Mouse (Mus musculus): ENCODE results near the gene Vwa3b. TPM values are rescaled to one million over a fixed set of nuclear protein-coding genes. Genes with fewer than 3 reads are reported as not detected.

Vwa3b gene
- polyA plus RNA-seq, 1 experiment from 2014 or later: 0.11 TPM

DNA sequence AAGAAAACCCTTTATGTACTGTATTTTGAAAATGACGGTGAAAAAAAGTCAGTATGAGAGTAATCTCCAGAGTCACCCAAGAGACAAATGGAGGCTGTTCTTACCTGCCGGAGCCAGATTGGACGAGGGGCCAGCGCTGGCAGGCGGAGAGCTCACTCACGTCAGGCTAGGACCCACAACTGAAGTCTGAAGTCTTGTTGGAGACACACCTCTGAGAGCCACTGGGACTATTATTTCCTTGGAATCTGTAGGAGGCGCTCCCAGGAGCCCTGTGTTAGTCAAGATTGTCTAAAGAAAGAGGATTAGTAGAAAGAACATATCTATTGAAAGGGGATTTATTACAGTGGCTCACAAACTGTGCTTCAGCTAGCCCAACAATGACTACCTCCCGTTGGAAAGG lies 16.4 kb downstream of the Vwa3b start:
- no peak overlapping the region for H3K9ac ChIP-seq (ENCODE audit: low read length)
- H3K27ac ChIP-seq (ENCODE audit: low read length): no peak overlapping the region
- no peak for ATAC-seq (replicated peaks; ENCODE audit: extremely low read depth, insufficient read depth, low FRiP score)
- no peak overlapping the region for H3K4me2 ChIP-seq (ENCODE audit: low read depth, low read length)
- no peaks in the 10 kb centered on the region for H3K36me3 ChIP-seq (ENCODE audit: control insufficient read depth, insufficient read depth)
- no peak overlapping the region for H3K4me3 ChIP-seq (ENCODE audit: low read length)
- H3K27me3 ChIP-seq (ENCODE audit: control insufficient read depth, insufficient read depth, low read length): no peaks in the 10 kb centered on the region
- no peaks in the 10 kb centered on the region for H3K4me1 ChIP-seq (ENCODE audit: control insufficient read depth, insufficient read depth, low read length)
- H3K9me3 ChIP-seq (replicated peaks; ENCODE audit: control insufficient read depth, low read length): peaks cover 6% of the 10 kb centered on the region
- 83% methylated on average over 8 of the region's 8 CpGs for WGBS

DNA sequence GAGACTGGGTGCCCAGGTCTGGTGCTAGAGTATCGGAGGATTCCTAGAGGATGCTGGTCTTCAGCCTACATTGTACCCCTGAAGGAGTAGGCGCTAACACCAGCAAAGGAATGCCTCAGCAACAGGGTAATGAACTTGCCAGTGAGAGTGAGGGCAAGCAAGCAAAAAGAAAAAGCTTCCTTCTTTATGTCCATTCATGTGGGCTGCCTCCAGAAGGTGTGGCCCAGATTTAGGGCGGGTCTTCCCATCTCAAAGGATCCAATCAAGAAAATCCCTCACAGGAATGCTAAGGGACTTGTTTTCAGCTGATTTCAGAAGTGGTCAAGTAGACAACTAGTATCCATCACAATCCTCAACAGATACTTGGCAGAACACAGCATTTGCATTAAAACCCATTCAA lies 16.8 kb downstream of the Vwa3b start:
- Histone ChIP-seq H3K9me3 (replicated peaks; ENCODE audit: control insufficient read depth, low read length) (peaks cover 9% of the 10 kb centered on the region), H3K4me3 (ENCODE audit: low read length) (no peak overlapping the region), H3K9ac (ENCODE audit: low read length) (no peak overlapping the region), H3K4me2 (ENCODE audit: low read depth, low read length) (no peak overlapping the region), H3K27me3 (ENCODE audit: control insufficient read depth, insufficient read depth, low read length) (no peaks in the 10 kb centered on the region), H3K27ac (ENCODE audit: low read length) (no peak overlapping the region), H3K36me3 (ENCODE audit: control insufficient read depth, insufficient read depth) (no peaks in the 10 kb centered on the region), H3K4me1 (ENCODE audit: control insufficient read depth, insufficient read depth, low read length) (no peaks in the 10 kb centered on the region)
- WGBS: 88% methylated on average over 3 of the region's 3 CpGs
- no peak for ATAC-seq (replicated peaks; ENCODE audit: extremely low read depth, insufficient read depth, low FRiP score)

DNA sequence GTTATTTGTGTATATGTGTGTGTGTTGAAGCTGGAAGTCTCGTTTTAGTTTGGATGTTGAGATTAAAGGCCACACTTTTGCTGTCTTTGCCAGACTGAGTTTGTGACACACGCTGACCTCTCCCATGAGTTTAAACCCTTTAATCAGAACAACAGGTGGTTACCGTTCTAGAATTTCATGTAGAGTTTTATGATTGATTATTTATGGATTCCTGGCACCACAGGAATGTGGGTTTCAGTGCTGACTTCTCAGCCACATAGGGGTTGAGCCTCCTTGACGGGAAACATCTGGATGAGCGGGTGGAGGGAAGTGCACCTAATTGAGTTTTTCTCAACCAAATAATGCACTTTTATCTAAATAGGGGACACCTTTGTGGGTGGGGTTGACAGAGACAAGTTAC lies 19.1 kb downstream of the Vwa3b start:
- Histone ChIP-seq H3K4me1 (ENCODE audit: control insufficient read depth, insufficient read depth, low read length) (no peaks in the 10 kb centered on the region), H3K36me3 (ENCODE audit: control insufficient read depth, insufficient read depth) (no peaks in the 10 kb centered on the region), H3K27ac (ENCODE audit: low read length) (no peak overlapping the region), H3K9me3 (replicated peaks; ENCODE audit: control insufficient read depth, low read length) (peaks cover 9% of the 10 kb centered on the region), H3K27me3 (ENCODE audit: control insufficient read depth, insufficient read depth, low read length) (no peaks in the 10 kb centered on the region), H3K9ac (ENCODE audit: low read length) (no peak overlapping the region), H3K4me2 (ENCODE audit: low read depth, low read length) (no peak overlapping the region), H3K4me3 (ENCODE audit: low read length) (no peak overlapping the region)
- no peak for ATAC-seq (replicated peaks; ENCODE audit: extremely low read depth, insufficient read depth, low FRiP score)
- WGBS: 70% methylated on average over 5 of the region's 5 CpGs

DNA sequence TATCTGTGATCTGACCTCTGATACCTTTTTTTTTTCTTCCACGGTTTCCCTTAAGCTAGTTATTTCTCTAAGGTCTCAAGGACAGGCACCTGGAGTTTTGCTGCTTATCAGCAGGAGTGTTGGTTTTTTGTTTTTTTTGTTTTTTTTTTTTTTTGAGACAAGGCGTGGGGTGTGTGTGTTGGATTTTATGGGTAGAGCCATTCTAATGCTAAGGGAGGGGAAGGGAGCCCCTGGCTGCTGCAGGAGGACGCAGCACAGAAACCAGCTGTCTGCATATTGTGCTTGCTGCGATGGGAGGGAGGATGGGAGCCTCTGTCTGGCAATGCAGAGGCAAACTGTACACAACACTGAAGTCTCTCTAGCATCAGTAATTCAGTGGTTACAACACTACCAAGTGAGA lies 22.8 kb downstream of the Vwa3b start:
- ATAC-seq (replicated peaks; ENCODE audit: extremely low read depth, insufficient read depth, low FRiP score): no peak
- WGBS: 44% methylated on average over 4 of the region's 4 CpGs
- no peak overlapping the region for H3K9ac ChIP-seq (ENCODE audit: low read length)
- no peak overlapping the region for H3K4me2 ChIP-seq (ENCODE audit: low read depth, low read length)
- H3K36me3 ChIP-seq (ENCODE audit: control insufficient read depth, insufficient read depth): no peaks in the 10 kb centered on the region
- H3K27me3 ChIP-seq (ENCODE audit: control insufficient read depth, insufficient read depth, low read length): no peaks in the 10 kb centered on the region
- H3K4me3 ChIP-seq (ENCODE audit: low read length): no peak overlapping the region
- H3K27ac ChIP-seq (ENCODE audit: low read length): no peak overlapping the region
- H3K4me1 ChIP-seq (ENCODE audit: control insufficient read depth, insufficient read depth, low read length): no peaks in the 10 kb centered on the region
- peaks cover 9% of the 10 kb centered on the region for H3K9me3 ChIP-seq (replicated peaks; ENCODE audit: control insufficient read depth, low read length)

DNA sequence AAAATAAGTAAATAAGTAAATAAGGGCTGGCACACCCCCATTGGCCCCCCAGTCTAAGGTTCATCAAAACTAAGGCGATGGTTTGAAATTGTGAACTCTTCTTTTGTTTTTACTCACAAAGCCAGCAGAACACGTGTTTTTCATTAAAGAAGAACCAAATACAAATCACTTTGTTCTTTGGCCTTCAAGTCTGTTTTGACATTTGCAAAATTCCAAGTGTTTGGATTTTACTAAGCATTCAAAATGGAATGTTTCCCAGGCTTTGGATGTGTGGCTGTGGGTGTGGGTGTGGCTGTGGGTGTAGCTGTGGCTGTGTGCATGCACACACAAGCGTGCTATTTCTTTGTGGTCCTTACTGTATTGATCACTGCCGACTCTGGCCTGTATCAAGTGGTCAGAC lies 27.3 kb downstream of the Vwa3b start:
- no peak overlapping the region for H3K27ac ChIP-seq (ENCODE audit: low read length)
- no peak overlapping the region for H3K4me3 ChIP-seq (ENCODE audit: low read length)
- no peaks in the 10 kb centered on the region for H3K36me3 ChIP-seq (ENCODE audit: control insufficient read depth, insufficient read depth)
- no peak overlapping the region for H3K4me2 ChIP-seq (ENCODE audit: low read depth, low read length)
- WGBS: 72% methylated on average over 4 of the region's 4 CpGs
- no peaks in the 10 kb centered on the region for H3K4me1 ChIP-seq (ENCODE audit: control insufficient read depth, insufficient read depth, low read length)
- H3K9me3 ChIP-seq (replicated peaks; ENCODE audit: control insufficient read depth, low read length): no peaks in the 10 kb centered on the region
- no peak overlapping the region for H3K9ac ChIP-seq (ENCODE audit: low read length)
- H3K27me3 ChIP-seq (ENCODE audit: control insufficient read depth, insufficient read depth, low read length): no peaks in the 10 kb centered on the region
- no peak for ATAC-seq (replicated peaks; ENCODE audit: extremely low read depth, insufficient read depth, low FRiP score)

DNA sequence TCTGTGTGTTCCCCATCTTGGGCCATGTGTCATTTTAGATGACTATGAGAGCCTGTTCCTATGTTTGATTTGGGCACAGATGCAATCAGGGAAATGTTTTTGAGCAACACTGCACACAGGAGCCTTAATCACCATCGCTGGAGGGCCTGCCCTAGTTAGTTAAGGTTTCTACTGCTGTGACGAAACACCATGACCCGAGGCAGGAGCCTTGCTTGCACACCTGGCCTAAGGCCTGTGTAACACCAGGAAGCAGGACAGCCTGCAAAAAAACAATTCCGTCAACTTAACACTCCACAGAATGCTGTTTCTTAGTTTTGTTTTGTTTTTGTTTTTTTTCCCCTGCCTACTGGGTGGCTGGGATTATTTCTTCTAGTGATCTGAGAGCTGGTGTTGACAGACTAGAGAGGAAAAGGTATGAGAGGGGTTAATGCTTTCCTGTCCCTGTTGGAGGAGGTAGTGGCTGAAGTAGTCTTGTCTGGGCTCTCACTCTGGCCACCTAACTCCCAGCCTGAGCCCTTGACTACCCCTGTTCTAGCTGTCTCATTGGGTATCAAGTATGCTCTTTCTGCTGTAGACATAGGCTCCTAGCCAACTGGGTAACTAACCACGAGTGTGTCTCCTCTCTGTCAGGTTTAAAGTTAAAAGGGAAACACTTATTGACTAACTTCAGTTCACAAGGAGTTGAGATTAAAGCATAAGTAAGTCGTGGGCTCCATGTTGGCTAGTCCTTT lies 30.6 kb downstream of the Vwa3b start:
- Histone ChIP-seq H3K27me3 (ENCODE audit: control insufficient read depth, insufficient read depth, low read length) (no peaks in the 10 kb centered on the region), H3K4me2 (ENCODE audit: low read depth, low read length) (no peak overlapping the region), H3K9ac (ENCODE audit: low read length) (no peak overlapping the region), H3K9me3 (replicated peaks; ENCODE audit: control insufficient read depth, low read length) (no peaks in the 10 kb centered on the region), H3K36me3 (ENCODE audit: control insufficient read depth, insufficient read depth) (no peaks in the 10 kb centered on the region), H3K27ac (ENCODE audit: low read length) (no peak overlapping the region), H3K4me1 (ENCODE audit: control insufficient read depth, insufficient read depth, low read length) (no peaks in the 10 kb centered on the region), H3K4me3 (ENCODE audit: low read length) (no peak overlapping the region)
- ATAC-seq (replicated peaks; ENCODE audit: extremely low read depth, insufficient read depth, low FRiP score): no peak
- 66% methylated on average over 6 of the region's 6 CpGs for WGBS

DNA sequence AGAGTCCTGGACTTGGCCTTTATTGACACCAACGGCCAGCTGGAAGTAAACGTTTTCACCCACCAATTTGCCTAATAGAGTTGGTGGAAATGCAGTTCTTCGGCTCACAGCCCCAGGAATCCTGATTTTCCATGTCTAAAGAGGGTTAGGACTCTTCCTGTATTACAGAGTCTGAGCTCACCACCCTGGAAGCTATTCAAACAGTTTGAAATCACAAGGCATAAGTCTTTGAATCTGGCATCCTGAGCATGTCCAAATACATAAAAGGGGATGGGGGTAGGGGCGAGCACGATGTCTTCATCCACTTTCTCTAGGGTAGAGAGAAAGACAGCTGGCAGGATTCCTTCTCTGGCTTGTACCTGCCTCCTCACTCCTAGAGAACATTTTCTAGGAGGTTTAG lies 34.5 kb downstream of the Vwa3b start:
- Histone ChIP-seq H3K27ac (ENCODE audit: low read length) (no peak overlapping the region), H3K4me2 (ENCODE audit: low read depth, low read length) (no peak overlapping the region), H3K27me3 (ENCODE audit: control insufficient read depth, insufficient read depth, low read length) (no peaks in the 10 kb centered on the region), H3K4me1 (ENCODE audit: control insufficient read depth, insufficient read depth, low read length) (no peaks in the 10 kb centered on the region), H3K4me3 (ENCODE audit: low read length) (no peak overlapping the region), H3K9ac (ENCODE audit: low read length) (no peak overlapping the region), H3K36me3 (ENCODE audit: control insufficient read depth, insufficient read depth) (no peaks in the 10 kb centered on the region), H3K9me3 (replicated peaks; ENCODE audit: control insufficient read depth, low read length) (no peaks in the 10 kb centered on the region)
- ATAC-seq (replicated peaks; ENCODE audit: extremely low read depth, insufficient read depth, low FRiP score): no peak
- WGBS: 80% methylated on average over 5 of the region's 5 CpGs

DNA sequence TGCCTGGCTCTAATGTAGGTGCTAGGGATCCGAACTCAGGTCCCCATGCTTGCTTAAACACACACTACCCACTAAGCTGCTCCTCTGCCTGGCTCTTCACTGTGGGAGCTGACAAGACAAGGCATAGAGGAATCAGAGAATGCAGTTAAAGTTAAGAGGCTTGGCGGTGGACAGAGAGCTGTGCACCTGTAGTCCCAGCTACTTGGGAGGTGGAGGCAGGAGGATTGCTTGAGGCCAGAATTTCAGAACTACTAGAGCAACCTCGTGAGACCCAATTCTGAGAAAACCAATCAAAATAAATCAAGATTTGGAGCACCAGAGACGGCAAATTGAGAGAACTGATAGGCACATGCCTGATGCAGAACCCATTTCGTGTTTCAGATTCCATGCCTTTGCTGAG lies 36.7 kb downstream of the Vwa3b start:
- H3K27ac ChIP-seq (ENCODE audit: low read length): no peak overlapping the region
- H3K4me3 ChIP-seq (ENCODE audit: low read length): no peak overlapping the region
- no peak overlapping the region for H3K4me2 ChIP-seq (ENCODE audit: low read depth, low read length)
- no peaks in the 10 kb centered on the region for H3K36me3 ChIP-seq (ENCODE audit: control insufficient read depth, insufficient read depth)
- H3K27me3 ChIP-seq (ENCODE audit: control insufficient read depth, insufficient read depth, low read length): no peaks in the 10 kb centered on the region
- no peaks in the 10 kb centered on the region for H3K9me3 ChIP-seq (replicated peaks; ENCODE audit: control insufficient read depth, low read length)
- ATAC-seq (replicated peaks; ENCODE audit: extremely low read depth, insufficient read depth, low FRiP score): no peak
- no peaks in the 10 kb centered on the region for H3K4me1 ChIP-seq (ENCODE audit: control insufficient read depth, insufficient read depth, low read length)
- WGBS: 71% methylated on average over 5 of the region's 5 CpGs
- no peak overlapping the region for H3K9ac ChIP-seq (ENCODE audit: low read length)

DNA sequence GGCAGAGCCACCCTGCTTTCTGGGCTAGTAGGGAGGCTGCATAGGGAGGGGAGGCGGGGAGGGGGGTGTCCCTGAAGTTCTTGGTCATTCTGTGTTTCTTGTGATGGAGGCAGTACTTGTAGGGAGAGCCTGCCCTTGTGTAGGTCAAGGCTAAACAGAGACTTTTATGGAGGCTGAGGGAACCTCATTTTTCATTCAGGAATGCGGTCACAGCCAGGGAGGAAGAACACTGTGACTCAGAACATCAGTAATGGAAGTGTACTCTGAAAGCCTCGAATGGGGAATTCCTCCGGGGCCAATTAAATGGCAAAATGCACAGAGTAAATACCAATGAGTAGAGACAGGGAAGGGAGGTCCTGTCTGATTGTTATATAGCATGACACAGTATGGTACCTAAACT lies 37.4 kb downstream of the Vwa3b start:
- WGBS: 66% methylated on average over 4 of the region's 4 CpGs
- H3K4me1 ChIP-seq (ENCODE audit: control insufficient read depth, insufficient read depth, low read length): no peaks in the 10 kb centered on the region
- no peak overlapping the region for H3K9ac ChIP-seq (ENCODE audit: low read length)

More for the DNA sequence above, 37.4 kb downstream of the Vwa3b start:
- Histone ChIP-seq H3K36me3 (ENCODE audit: control insufficient read depth, insufficient read depth) (no peaks in the 10 kb centered on the region), H3K4me3 (ENCODE audit: low read length) (no peak overlapping the region), H3K9me3 (replicated peaks; ENCODE audit: control insufficient read depth, low read length) (no peaks in the 10 kb centered on the region), H3K27ac (ENCODE audit: low read length) (no peak overlapping the region), H3K27me3 (ENCODE audit: control insufficient read depth, insufficient read depth, low read length) (no peaks in the 10 kb centered on the region), H3K4me2 (ENCODE audit: low read depth, low read length) (no peak overlapping the region)
- no peak for ATAC-seq (replicated peaks; ENCODE audit: extremely low read depth, insufficient read depth, low FRiP score)

Measured in heart, embryonic 16.5 days (tissue).